8 mouse cellular contexts compared by ENCODE assay signal in the genomic region with DNA sequence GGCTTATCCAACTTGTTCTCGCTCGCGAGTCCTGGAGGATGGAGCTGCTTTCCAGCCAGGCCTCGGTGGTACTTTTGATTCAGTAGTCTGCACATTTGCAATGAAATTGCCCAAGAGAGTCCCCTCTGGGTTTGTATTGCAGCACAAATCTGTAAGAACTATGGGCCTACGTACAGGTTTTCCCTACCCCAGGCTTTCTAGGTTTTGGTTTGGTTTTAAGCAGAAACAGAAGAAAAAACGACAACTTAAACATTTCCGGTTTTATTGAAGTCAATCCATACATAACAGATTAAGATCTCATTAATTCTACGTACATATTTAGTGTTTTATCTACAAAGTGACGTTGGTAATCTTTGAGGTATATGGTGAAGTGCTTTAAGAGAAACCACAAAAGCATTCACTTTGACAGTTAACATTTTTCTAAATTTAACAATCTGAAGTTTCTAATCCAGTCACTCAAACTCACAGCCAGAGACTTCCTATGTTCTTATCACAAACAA. TPM values are rescaled to one million over a fixed set of nuclear protein-coding genes. Genes with fewer than 3 reads are reported as not detected.
A peak's percentile ranks its signal among the peaks of the same experiment; 100 is the strongest.
DNase-seq lines count a peak whose midpoint lies in the region; ATAC-seq lines count a peak whose summit lies in the region.

No protein-coding gene starts in this region.

- H3K4me2 ChIP-seq in heart, embryonic 15.5 days: peak overlapping the region; percentile 100

- H3K9me3 ChIP-seq in heart, embryonic 15.5 days (replicated peaks): no peaks in the 10 kb centered on the region

- DNase-seq in kidney, adult 9 months: peak; percentile 11
- DNase-seq in kidney, postnatal 4 days: no peak
- DNase-seq in R1 (ENCODE audit: low read depth, low spot score): peak; percentile 54
- DNase-seq in ovary, postnatal 36 days (ENCODE audit: low spot score): no peak
- no peak for DNase-seq in left cerebral cortex, adult 18-20 months (ENCODE audit: low spot score in 2 of 2)

- WGBS in heart, embryonic 15.5 days: 22% methylated on average over 9 of the region's 9 CpGs

- peaks cover 9% of the 10 kb centered on the region for H3K4me1 ChIP-seq in heart, embryonic 15.5 days (replicated peaks)

- peak overlapping the region; percentile 71 for H3K9ac ChIP-seq in heart, embryonic 15.5 days

- no peak for ATAC-seq in heart, embryonic 15.5 days (replicated peaks; ENCODE audit: insufficient number of reproducible peaks, insufficient read depth, low FRiP score, low read depth)
- ATAC-seq in megakaryocyte progenitor cell, adult 5-6 weeks (replicated peaks; ENCODE audit: poor library complexity): 0 out of 2 replicates have a peak, but pooled peaks have one; percentile 3
- no peak for ATAC-seq in erythroid progenitor cell, adult 5-6 weeks (replicated peaks; ENCODE audit: low FRiP score, poor library complexity, severe bottlenecking)

- H3K4me3 ChIP-seq in heart, embryonic 15.5 days: peak overlapping the region; percentile 85

- no peaks in the 10 kb centered on the region for H3K36me3 ChIP-seq in heart, embryonic 15.5 days

- no peak overlapping the region for H3K27ac ChIP-seq in heart, embryonic 15.5 days

- peaks cover 12% of the 10 kb centered on the region; the same call in 1 of the 2 replicates for H3K27me3 ChIP-seq in heart, embryonic 15.5 days

RNA-seq across cellular contexts. Expression of a gene that starts 0.6 kb away (rescaled TPM):
- polyA plus RNA-seq in heart, embryonic 15.5 days (2015; fragmentation: Nextera tagmentation; extraction: Ambion mirVana): 0.81 and 1.3 TPM in 2 replicates
- total RNA-seq in megakaryocyte progenitor cell, adult 5-6 weeks (2015): 0.59 and 1.4 TPM in 2 replicates
- 0.54 and 0.62 TPM in 2 replicates for total RNA-seq in megakaryocyte progenitor cell, adult 5-6 weeks (2017)
- total RNA-seq in left cerebral cortex, adult 18-20 months (2021): 10 to 100 TPM; 25.4 to 26.6 TPM
- total RNA-seq in erythroid progenitor cell, adult 5-6 weeks (2015; ENCODE audit: low replicate concordance): 1.7 and 2.2 TPM in 2 replicates
- total RNA-seq in erythroid progenitor cell, adult 5-6 weeks (2017; ENCODE audit: low replicate concordance): 0.51 TPM in 1 of 2 replicates, not detected in the other

RNA-seq across cellular contexts. Expression of a gene that starts 53.6 kb away (rescaled TPM):
- polyA plus RNA-seq in heart, embryonic 15.5 days (2015; fragmentation: Nextera tagmentation; extraction: Ambion mirVana): 13.7 and 14.9 TPM in 2 replicates
- 17.3 and 21.2 TPM in 2 replicates for total RNA-seq in megakaryocyte progenitor cell, adult 5-6 weeks (2015)
- 44.9 and 46.5 TPM in 2 replicates for total RNA-seq in megakaryocyte progenitor cell, adult 5-6 weeks (2017)
- 10 to 100 TPM; 30.2 to 34.8 TPM for total RNA-seq in left cerebral cortex, adult 18-20 months (2021)
- total RNA-seq in erythroid progenitor cell, adult 5-6 weeks (2015; ENCODE audit: low replicate concordance): 1.3 and 6.5 TPM in 2 replicates
- 2.6 and 2.7 TPM in 2 replicates for total RNA-seq in erythroid progenitor cell, adult 5-6 weeks (2017; ENCODE audit: low replicate concordance)

Comparison
In these comparisons a context has a peak if more than half of its experiments do, and no peak if none do; other contexts are left out.
1. DNase-seq: peak in kidney, adult 9 months (single experiment) and R1 (single experiment); none in kidney, postnatal 4 days (0 of 2), ovary, postnatal 36 days (single experiment) and left cerebral cortex, adult 18-20 months (0 of 2).
2. RNA of a gene that starts 0.6 kb away (total RNA-seq): 25.4 to 26.6 TPM in left cerebral cortex, adult 18-20 months; 0.51 to 2.2 TPM in erythroid progenitor cell, adult 5-6 weeks and 0.54 to 1.4 TPM in megakaryocyte progenitor cell, adult 5-6 weeks; every median in the first group is over 4 times any median in the second.